Mouse (Mus musculus): Measurements from ENCODE around the gene Tmem19. TPM values are rescaled to one million over a fixed set of nuclear protein-coding genes. Genes with fewer than 3 reads are reported as not detected.

The Tmem19 gene
- polyA plus RNA-seq, 1 experiment from 2014 or later: 38.9 TPM

DNA sequence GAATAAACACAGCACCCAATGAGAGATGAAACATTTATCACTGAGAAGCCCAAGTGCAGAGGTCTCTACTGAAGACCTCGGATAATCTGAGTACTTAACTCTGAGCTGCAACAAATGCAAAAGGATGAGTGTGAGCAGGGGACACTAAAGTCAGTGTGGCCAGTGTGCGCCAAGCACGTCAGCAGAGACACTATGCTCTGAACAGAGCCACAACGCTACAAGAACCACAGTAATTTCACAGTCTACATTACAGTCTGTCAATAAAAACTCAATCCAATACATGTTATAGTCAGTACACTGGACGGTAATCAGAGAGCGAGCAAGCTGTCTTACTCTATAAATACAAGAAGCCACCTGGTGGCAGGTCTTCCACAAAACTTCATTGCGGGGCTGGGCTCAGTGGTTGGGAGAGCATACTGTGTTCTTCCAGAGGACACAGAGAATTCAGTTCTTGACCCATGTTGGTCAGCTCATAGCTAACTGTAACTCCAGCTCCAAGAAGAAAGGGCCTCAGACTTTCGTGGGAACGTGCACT is 65.8 kb downstream of the Tmem19 start:
- no peaks in the 10 kb centered on the region for H3K27me3 ChIP-seq
- no peak overlapping the region for H3K9ac ChIP-seq
- H3K9me3 ChIP-seq: no peaks in the 10 kb centered on the region
- H3K4me2 ChIP-seq: no peak overlapping the region
- H3K27ac ChIP-seq: no peak overlapping the region
- no peak overlapping the region for H3K4me3 ChIP-seq
- H3K4me1 ChIP-seq (replicated peaks): no peaks in the 10 kb centered on the region
- ATAC-seq (ENCODE audit: low FRiP score): no peak
- WGBS: 87% methylated on average over 9 of the region's 9 CpGs
- H3K36me3 ChIP-seq: peaks cover 83% of the 10 kb centered on the region

DNA sequence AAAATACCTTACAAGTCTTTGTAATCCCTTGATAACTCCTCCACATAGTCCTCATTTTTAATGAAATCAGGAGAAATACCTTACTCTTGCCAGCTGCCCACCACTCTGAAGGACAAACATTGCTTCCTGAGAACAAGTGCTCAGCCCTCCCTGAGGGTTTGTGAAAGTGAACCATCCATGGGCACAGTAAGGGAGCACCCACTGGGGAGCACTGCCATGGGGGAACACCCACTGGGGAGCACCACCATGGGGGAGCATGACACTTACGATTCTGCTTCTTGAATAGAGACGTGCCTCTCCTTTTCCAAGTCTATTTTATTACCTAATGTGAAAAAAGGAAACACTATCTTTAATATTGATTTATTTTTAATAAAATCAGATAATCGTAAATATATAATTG is 67.1 kb downstream of the Tmem19 start:
- Histone ChIP-seq H3K4me1 (replicated peaks) (no peaks in the 10 kb centered on the region), H3K27ac (no peak overlapping the region), H3K9ac (no peak overlapping the region), H3K4me2 (no peak overlapping the region), H3K9me3 (no peaks in the 10 kb centered on the region), H3K4me3 (no peak overlapping the region), H3K36me3 (peaks cover 80% of the 10 kb centered on the region), H3K27me3 (no peaks in the 10 kb centered on the region)
- 97% methylated on average over 3 of the region's 3 CpGs for WGBS
- no peak for ATAC-seq (ENCODE audit: low FRiP score)

DNA sequence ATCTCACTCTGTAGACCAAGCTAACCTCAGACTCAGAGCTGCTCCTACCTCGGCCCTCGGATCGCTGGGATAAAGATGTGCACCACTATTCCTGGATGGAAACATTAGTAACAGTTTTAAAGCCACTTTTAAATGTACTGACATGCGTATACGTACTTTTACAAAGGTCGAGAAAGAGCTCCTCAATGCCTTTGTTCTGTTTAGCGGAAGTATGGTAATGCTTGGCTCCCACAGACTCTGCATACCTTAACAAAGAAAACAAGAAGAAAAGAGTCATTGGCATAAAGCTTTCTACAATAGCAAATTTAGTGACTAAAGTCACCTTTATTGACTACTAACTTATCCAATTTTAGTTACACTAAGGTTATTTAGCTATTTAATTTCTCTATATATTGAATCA is 67.6 kb downstream of the Tmem19 start:
- peaks cover 79% of the 10 kb centered on the region for H3K36me3 ChIP-seq
- no peak for ATAC-seq (ENCODE audit: low FRiP score)
- no peak overlapping the region for H3K4me3 ChIP-seq
- H3K9ac ChIP-seq: no peak overlapping the region
- WGBS: 79% methylated on average over 7 of the region's 7 CpGs
- no peak overlapping the region for H3K27ac ChIP-seq
- no peaks in the 10 kb centered on the region for H3K27me3 ChIP-seq
- H3K9me3 ChIP-seq: no peaks in the 10 kb centered on the region
- H3K4me1 ChIP-seq (replicated peaks): no peaks in the 10 kb centered on the region
- H3K4me2 ChIP-seq: no peak overlapping the region

DNA sequence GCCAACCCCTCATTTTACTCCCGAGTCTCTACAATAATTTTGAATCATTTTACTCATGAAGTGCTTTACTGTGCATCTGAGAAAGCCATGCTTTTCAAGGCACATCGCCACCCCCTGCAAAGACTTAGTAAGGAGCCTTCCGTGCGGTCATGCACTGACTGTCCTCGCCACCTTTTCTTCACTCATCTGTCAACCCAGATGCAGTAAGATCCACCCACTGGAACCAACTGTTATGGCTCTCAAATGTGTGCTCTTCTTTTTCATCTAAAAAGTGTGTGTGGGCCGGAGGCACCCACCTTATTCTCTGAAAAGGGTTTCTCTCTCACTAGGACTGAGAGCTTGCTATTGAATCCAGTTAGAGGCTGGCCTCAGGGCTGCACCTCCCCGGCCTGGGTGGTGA is 68.4 kb downstream of the Tmem19 start:
- no peak overlapping the region for H3K27ac ChIP-seq
- H3K9ac ChIP-seq: no peak overlapping the region
- H3K27me3 ChIP-seq: no peaks in the 10 kb centered on the region
- H3K4me3 ChIP-seq: no peak overlapping the region
- 91% methylated on average over 7 of the region's 7 CpGs for whole genome bisulfite sequencing
- no peaks in the 10 kb centered on the region for H3K9me3 ChIP-seq
- peaks cover 78% of the 10 kb centered on the region for H3K36me3 ChIP-seq
- H3K4me2 ChIP-seq: no peak overlapping the region
- ATAC-seq (ENCODE audit: low FRiP score): no peak
- no peaks in the 10 kb centered on the region for H3K4me1 ChIP-seq (replicated peaks)

DNA sequence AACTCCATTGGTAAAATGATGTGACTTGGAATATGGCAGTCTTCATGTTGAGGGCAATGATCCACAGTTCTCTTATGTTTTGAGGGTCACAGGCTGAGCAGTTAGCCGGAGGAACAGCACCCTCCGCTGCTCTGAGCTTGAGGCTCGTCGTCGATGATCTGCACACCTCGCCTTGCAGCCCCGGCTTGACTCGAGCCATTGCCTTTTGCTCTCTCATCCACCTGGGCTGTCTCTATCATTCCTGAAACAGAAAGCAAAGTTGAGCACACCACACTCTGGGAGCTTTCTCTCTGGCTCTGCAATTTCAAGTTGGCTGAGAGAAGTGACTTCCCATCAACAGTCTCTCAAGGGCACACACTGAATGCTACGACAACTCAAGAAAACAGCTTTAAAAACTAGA is 71.6 kb downstream of the Tmem19 start:
- WGBS: 92% methylated on average over 9 of the region's 9 CpGs
- no peak for ATAC-seq (ENCODE audit: low FRiP score)
- H3K9ac ChIP-seq: no peak overlapping the region
- H3K4me2 ChIP-seq: no peak overlapping the region
- H3K27ac ChIP-seq: no peak overlapping the region
- no peaks in the 10 kb centered on the region for H3K4me1 ChIP-seq (replicated peaks)
- H3K27me3 ChIP-seq: no peaks in the 10 kb centered on the region
- H3K9me3 ChIP-seq: no peaks in the 10 kb centered on the region
- H3K36me3 ChIP-seq: peaks cover 78% of the 10 kb centered on the region
- no peak overlapping the region for H3K4me3 ChIP-seq

Other genes with a start within 250 kb of the Tmem19 start
- gene Tph2, start 177.5 kb downstream of the Tmem19 start, polyA plus RNA-seq (2015; fragmentation: Nextera tagmentation; extraction: Ambion mirVana): 3.9 and 7.2 TPM in 2 replicates
- 31.6 and 36.7 TPM in 2 replicates for gene Tbc1d15, start 111.0 kb downstream of the Tmem19 start, polyA plus RNA-seq (2015; fragmentation: Nextera tagmentation; extraction: Ambion mirVana)
- 7.8 and 8.4 TPM in 2 replicates for gene Rab21, start 46.9 kb downstream of the Tmem19 start, polyA plus RNA-seq (2015; fragmentation: Nextera tagmentation; extraction: Ambion mirVana)
- 29.9 and 30.4 TPM in 2 replicates for gene Thap2, start 21.9 kb upstream of the Tmem19 start, polyA plus RNA-seq (2015; fragmentation: Nextera tagmentation; extraction: Ambion mirVana)
- 17.0 and 20.3 TPM in 2 replicates for gene Zfc3h1, start 22.5 kb upstream of the Tmem19 start, polyA plus RNA-seq (2015; fragmentation: Nextera tagmentation; extraction: Ambion mirVana)
- gene A930009A15Rik, start 207.5 kb upstream of the Tmem19 start, polyA plus RNA-seq (2015; fragmentation: Nextera tagmentation; extraction: Ambion mirVana): 0.39 and 1.0 TPM in 2 replicates
- 3.0 and 4.1 TPM in 2 replicates for gene Lgr5, start 225.3 kb upstream of the Tmem19 start, polyA plus RNA-seq (2015; fragmentation: Nextera tagmentation; extraction: Ambion mirVana)